Mouse (Mus musculus) myocyte (in vitro differentiated cells): ENCODE results near the gene E030018B13Rik. TPM values are rescaled to one million over a fixed set of nuclear protein-coding genes. Genes with fewer than 3 reads are reported as not detected.

ENCODE experiments used
- H3K27me3 ChIP-seq: one replicate; pipeline ENCODE4 v1.6.1; 2011; ENCODE audit not compliant: control insufficient read depth, insufficient read depth, insufficient read length
- H3K36me3 ChIP-seq: one replicate; pipeline ENCODE4 v1.6.1; 2011; ENCODE audit not compliant: control insufficient read depth, insufficient read depth
- H3K4me2 ChIP-seq: one replicate; pipeline ENCODE4 v1.6.1; 2011; ENCODE audit warnings: low read depth, control low read depth
- H3K4me3 ChIP-seq: one replicate; pipeline ENCODE4 v1.5.1; 2011; ENCODE audit warnings: mild to moderate bottlenecking, control low read depth, moderate library complexity
- H3K79me2 ChIP-seq: one replicate; pipeline ENCODE4 v1.6.1; 2011; ENCODE audit not compliant: control insufficient read depth, insufficient read depth
- H3ac ChIP-seq: one replicate; pipeline ENCODE4 v1.6.1; 2011; ENCODE audit not compliant: control insufficient read depth, insufficient read length
- CEBPB ChIP-seq: IDR thresholded peaks from 2 replicates; pipeline ENCODE4 v1.6.1; 2011; ENCODE audit warnings: mild to moderate bottlenecking, moderate library complexity; ENCODE audit not compliant: poor library complexity, insufficient read depth, severe bottlenecking
- E2F4 ChIP-seq: IDR thresholded peaks from one replicate; pipeline ENCODE4 v1.6.1; 2011; ENCODE audit warnings: mild to moderate bottlenecking, control low read depth, moderate library complexity; ENCODE audit not compliant: insufficient read depth
- MAX ChIP-seq: IDR thresholded peaks from one replicate; pipeline ENCODE4 v1.6.1; 2011; ENCODE audit warnings: low read depth, mild to moderate bottlenecking, control low read depth
- MYOD1 ChIP-seq, 3 experiments: IDR thresholded peaks; one replicate each; pipeline ENCODE4 v1.6.1; 2011; ENCODE audit warnings: control low read depth in 2 of 3, low read depth in 2 of 3, mild to moderate bottlenecking in 2 of 3, moderate library complexity in 1 of 3; ENCODE audit not compliant: insufficient read length in 2 of 3, control insufficient read depth in 1 of 3
- MYOG ChIP-seq, 3 experiments: IDR thresholded peaks; one replicate each; pipeline ENCODE4 v1.6.1; 2011; ENCODE audit warnings: control low read depth in 2 of 3, low read depth in 2 of 3, mild to moderate bottlenecking in 2 of 3; ENCODE audit not compliant: insufficient read length in 2 of 3, control insufficient read depth in 1 of 3, insufficient read depth in 1 of 3
- POLR2A ChIP-seq: IDR thresholded peaks from one replicate; pipeline ENCODE4 v1.6.1; 2011; ENCODE audit warnings: low read depth, mild to moderate bottlenecking, control low read depth, moderate library complexity; ENCODE audit not compliant: insufficient read length
- POLR2AphosphoS2 ChIP-seq: IDR thresholded peaks from one replicate; pipeline ENCODE4 v1.6.1; 2011; ENCODE audit warnings: low read depth, control low read depth; ENCODE audit not compliant: insufficient read length
- REST ChIP-seq: IDR thresholded peaks from one replicate; pipeline ENCODE4 v1.6.1; 2011; ENCODE audit warnings: mild to moderate bottlenecking, control low read depth, moderate library complexity; ENCODE audit not compliant: insufficient read depth, insufficient read length
- SRF ChIP-seq: IDR thresholded peaks from one replicate; pipeline ENCODE4 v1.6.1; 2011; ENCODE audit warnings: low read depth; ENCODE audit not compliant: control insufficient read depth, insufficient read length
- TCF12 ChIP-seq: IDR thresholded peaks from one replicate; pipeline ENCODE4 v1.6.1; 2011; ENCODE audit warnings: mild to moderate bottlenecking, control low read depth; ENCODE audit not compliant: poor library complexity, insufficient read depth, severe bottlenecking
- TCF3 ChIP-seq: IDR thresholded peaks from one replicate; pipeline ENCODE4 v1.6.1; 2011; ENCODE audit warnings: low read depth, control low read depth; ENCODE audit not compliant: insufficient read length
- USF1 ChIP-seq: IDR thresholded peaks from one replicate; pipeline ENCODE4 v1.6.1; 2011; ENCODE audit warnings: low read depth, mild to moderate bottlenecking, control low read depth, moderate library complexity
- polyA plus RNA-seq: library from polyadenylated mRNA; unstranded; fragments of >200 nt; fragmentation: generic; extraction: Trizol; gene quantifications from one replicate; pipeline ENCODE4 v1.2.1, GENCODE M21; 2012; ENCODE audit warnings: missing spikeins

The E030018B13Rik gene
- polyA plus RNA-seq, 1 experiment = 0.17 TPM

DNA sequence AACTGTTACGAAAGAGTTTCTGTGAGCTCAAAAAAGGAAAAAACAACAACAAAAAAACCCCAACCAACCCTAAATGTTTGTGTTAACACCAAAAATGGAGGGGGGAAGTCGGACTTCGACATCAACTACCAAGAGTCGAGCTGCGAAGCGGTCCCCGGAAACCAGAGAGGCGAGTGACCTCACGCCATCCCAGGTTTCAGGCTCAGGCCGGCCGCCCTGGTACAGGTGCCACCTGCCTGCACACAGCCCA is 20.3 kb downstream of the E030018B13Rik start:
- Histone ChIP-seq H3K36me3 (no peaks in the 10 kb centered on the region), H3K4me2 (peak overlapping the region; percentile 74), H3K4me3 (peak overlapping the region; percentile 88), H3K79me2 (peaks cover 50% of the 10 kb centered on the region), H3K27me3 (no peaks in the 10 kb centered on the region), H3ac (peak overlapping the region; percentile 99)
- TF ChIP-seq MAX (no peak), E2F4 (no peak), TCF12 (no peak), POLR2A (no peak), MYOD1 (IDR thresholded peaks at IDR 0.05; ENCODE audit: control insufficient read depth in 1 of 3, insufficient read length in 2 of 3, low read depth in 2 of 3) (no peak), POLR2AphosphoS2 (no peak), USF1 (no peak), REST (no peak), CEBPB (no peak)

DNA sequence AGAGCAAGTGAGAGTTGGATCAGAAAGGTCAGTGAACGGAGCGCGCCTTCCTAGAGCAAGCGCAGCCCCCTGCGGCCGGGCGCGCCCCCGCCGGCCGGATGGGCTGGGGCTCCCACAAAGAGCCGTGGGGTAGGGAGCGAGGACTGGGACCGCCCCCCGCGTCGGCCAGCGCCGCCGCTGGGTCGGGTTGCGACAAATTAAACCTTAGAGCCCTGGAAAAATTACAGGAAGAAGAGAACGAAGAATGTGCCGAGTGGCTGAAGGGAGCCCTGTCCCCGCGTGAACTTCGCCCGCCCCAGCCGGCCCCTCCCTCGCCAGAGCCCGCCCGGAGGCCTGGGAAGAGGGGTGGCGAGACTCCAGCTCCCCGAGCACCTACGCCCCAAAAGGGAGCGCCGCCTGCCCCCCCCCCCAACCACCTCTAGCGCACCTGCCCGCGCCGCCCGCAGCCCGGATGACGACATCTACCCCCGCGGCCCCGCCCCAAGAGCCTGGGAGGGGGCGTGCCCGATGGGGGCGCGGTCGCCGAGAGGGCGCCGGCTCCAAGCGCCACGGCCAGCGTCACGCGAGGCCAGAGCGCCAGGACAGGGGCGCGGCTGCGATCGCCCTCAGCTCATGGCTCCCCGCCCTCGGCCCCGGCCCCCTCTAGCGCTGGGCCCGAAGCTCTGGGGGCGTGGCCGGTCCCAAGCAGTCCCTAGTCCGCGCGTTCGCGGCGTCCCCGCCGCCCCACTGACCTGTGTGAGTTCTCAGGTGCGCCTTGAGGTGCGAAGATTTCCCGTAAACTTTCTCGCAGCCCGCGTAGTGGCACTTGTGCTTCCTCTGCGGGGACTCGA is 20.8 kb downstream of the E030018B13Rik start:
- Histone ChIP-seq H3K4me2 (peak overlapping the region; percentile 74), H3K27me3 (no peaks in the 10 kb centered on the region), H3ac (peak overlapping the region; percentile 99), H3K79me2 (peaks cover 45% of the 10 kb centered on the region), H3K4me3 (peak overlapping the region; percentile 88), H3K36me3 (no peaks in the 10 kb centered on the region)
- TF ChIP-seq POLR2A = peak; percentile 88
- peak in 1 of 3 experiments; percentile 70 for TF ChIP-seq MYOG (IDR thresholded peaks at IDR 0.05; ENCODE audit: control insufficient read depth in 1 of 3, insufficient read depth in 1 of 3, insufficient read length in 2 of 3, low read depth in 2 of 3)
- no peak for TF ChIP-seq SRF
- TF ChIP-seq POLR2AphosphoS2 = peak; percentile 88
- TF ChIP-seq MYOD1 (IDR thresholded peaks at IDR 0.05; ENCODE audit: control insufficient read depth in 1 of 3, insufficient read length in 2 of 3, low read depth in 2 of 3) = peak in 2 of 3 experiments; percentile 43 to 46

DNA sequence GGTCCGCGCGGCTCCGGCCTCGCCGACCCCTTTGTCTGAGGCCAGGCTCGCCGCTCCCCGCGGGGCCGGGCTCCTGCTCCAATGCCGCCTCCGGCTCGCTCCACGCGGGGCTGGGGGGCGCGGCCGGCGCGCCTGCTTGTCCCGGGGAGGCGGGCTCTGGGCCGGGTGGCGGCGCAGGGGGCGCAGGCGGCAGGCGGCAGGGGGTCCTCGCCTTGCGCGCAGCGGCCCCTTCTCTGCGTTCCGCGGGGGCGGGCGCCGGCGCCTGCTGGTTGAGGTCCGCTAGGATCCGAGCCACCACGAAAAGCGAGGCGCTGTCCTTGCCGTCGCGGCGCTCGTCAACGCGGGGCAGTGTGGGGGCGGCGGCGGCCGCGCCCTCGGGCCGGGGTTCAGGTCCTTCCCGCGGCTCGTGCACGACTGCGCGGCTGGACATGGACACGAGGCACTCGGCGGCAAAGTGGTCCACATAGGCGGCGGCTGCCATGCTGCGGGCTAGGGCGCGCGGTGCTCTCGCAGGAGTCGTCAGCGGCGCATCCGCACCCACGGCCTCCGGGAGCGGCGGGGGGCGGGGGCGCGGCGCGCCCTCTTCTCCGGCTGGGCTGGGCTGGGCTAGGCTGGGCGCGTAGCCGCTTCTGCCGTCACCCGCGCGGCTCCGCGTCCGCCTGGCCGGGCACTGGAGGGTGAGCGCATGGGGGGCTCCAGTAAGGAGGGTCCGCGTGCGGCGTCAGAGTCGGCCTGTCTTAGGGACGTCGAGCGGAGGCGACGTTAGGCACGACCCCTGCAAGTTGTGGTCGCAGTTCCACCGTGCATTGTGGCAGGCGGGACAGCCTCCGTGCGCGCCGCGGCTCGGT is 21.6 kb downstream of the E030018B13Rik start:
- Histone ChIP-seq H3K27me3 (no peaks in the 10 kb centered on the region), H3K36me3 (no peaks in the 10 kb centered on the region), H3K4me2 (peak overlapping the region; percentile 34), H3ac (peak overlapping the region; percentile 99), H3K4me3 (peak overlapping the region; percentile 88), H3K79me2 (peaks cover 36% of the 10 kb centered on the region)
- TF ChIP-seq MYOG (IDR thresholded peaks at IDR 0.05; ENCODE audit: control insufficient read depth in 1 of 3, insufficient read depth in 1 of 3, insufficient read length in 2 of 3, low read depth in 2 of 3) (peak in 2 of 3 experiments; percentile 1), USF1 (no peak), POLR2A (peak; percentile 94), REST (peak; percentile 20), CEBPB (no peak), E2F4 (no peak), TCF3 (no peak), POLR2AphosphoS2 (peak; percentile 97), SRF (no peak)

DNA sequence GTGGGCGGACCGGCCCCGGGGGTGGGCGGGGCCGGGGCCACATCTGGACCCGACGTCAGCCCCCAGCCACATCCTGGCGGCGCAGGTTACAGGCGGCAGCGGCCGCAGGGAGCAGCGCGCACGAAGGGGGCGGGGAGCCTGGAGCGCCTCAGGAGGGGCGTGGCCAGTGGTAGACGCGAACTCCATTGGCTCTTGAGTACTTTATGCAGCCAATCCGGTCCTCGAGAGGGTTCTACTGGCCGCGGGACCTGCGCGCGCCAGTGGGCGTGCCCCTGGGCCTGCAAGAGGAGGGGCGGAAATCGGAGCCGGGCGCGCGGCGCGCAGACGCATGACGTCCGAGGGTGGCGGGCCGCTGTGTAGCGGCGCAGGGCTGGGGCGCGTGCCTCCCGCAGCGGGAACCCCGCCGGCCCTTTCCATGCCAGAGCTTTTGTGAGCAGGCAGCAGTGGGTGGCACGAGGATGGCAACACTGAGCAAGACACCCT is 22.3 kb downstream of the E030018B13Rik start, which contains the start of gene Klf13:
TSS of gene Klf13 (minus strand) at position 2 of the 483 bp plus-strand sequence.
- no peaks in the 10 kb centered on the region for H3K27me3 ChIP-seq
- TF ChIP-seq TCF3 (no peak), POLR2A (peak; percentile 76), MYOG (IDR thresholded peaks at IDR 0.05; ENCODE audit: control insufficient read depth in 1 of 3, insufficient read depth in 1 of 3, insufficient read length in 2 of 3, low read depth in 2 of 3) (peak in 1 of 3 experiments; percentile 4), POLR2AphosphoS2 (peak; percentile 83), MAX (no peak), TCF12 (no peak), USF1 (no peak), CEBPB (no peak), REST (no peak), E2F4 (peak; percentile 27), SRF (peak; percentile 73), MYOD1 (IDR thresholded peaks at IDR 0.05; ENCODE audit: control insufficient read depth in 1 of 3, insufficient read length in 2 of 3, low read depth in 2 of 3) (peak in 1 of 3 experiments; percentile 27)
- H3ac ChIP-seq = peak within 1 kb of the TSS; percentile 99
- no peaks in the 10 kb centered on the region for H3K36me3 ChIP-seq
- peak within 1 kb of the TSS; percentile 88 for H3K4me3 ChIP-seq
- peak within 1 kb of the TSS; percentile 89 for H3K4me2 ChIP-seq
- H3K79me2 ChIP-seq = peaks cover 30% of the 10 kb centered on the region
